Mouse (Mus musculus) G1E (cell line): ENCODE data around the gene 2010111I01Rik.

Experiments used
- CTCF ChIP-seq: IDR thresholded peaks from 2 replicates; pipeline ENCODE4 v1.5.1; 2012; ENCODE audit warnings: low read depth, low read length, inconsistent platforms, mixed read lengths
- GATA1 ChIP-seq: IDR thresholded peaks from 2 replicates; pipeline ENCODE4 v1.6.1; 2012; ENCODE audit warnings: borderline replicate concordance, low read length, inconsistent platforms, mixed read lengths
- TAL1 ChIP-seq: conservative IDR thresholded peaks from 2 replicates; pipeline ENCODE4 v1.6.1; 2012; ENCODE audit warnings: low read depth, low read length, inconsistent platforms, mixed read lengths

- TF ChIP-seq CTCF (no peak), TAL1 (no peak), GATA1 (no peak)
Observed at GRCm38 (mm10) chr13:63205750-63206149, 241.1 kb downstream of the 2010111I01Rik start.
